Mouse (Mus musculus): ENCODE results near the gene Hoxa3.

Hoxa3 gene

GRCm38 (mm10) chr6:52153270-52153669 lies 59.9 kb downstream of the Hoxa3 start:
- DNase-seq (ENCODE audit: low spot score), result no peak

- no peak for DNase-seq (ENCODE audit: low spot score)
These were observed 60.6 kb downstream of the Hoxa3 start for GRCm38 (mm10) chr6:52152226-52153193.

- no peak for DNase-seq (ENCODE audit: low spot score)
These were observed 61.6 kb downstream of the Hoxa3 start for GRCm38 (mm10) chr6:52151571-52151970.

GRCm38 (mm10) chr6:52150401-52150966 lies 62.7 kb downstream of the Hoxa3 start:
- no peak for DNase-seq (ENCODE audit: low spot score)

GRCm38 (mm10) chr6:52139115-52139514 lies 74.0 kb downstream of the Hoxa3 start:
- no peak for DNase-seq (ENCODE audit: low spot score)

GRCm38 (mm10) chr6:52138576-52138975 lies 74.6 kb downstream of the Hoxa3 start:
- DNase-seq (ENCODE audit: low spot score), result no peak

- no peak for DNase-seq (ENCODE audit: low spot score)
These were observed 75.1 kb downstream of the Hoxa3 start for GRCm38 (mm10) chr6:52137841-52138535.

GRCm38 (mm10) chr6:52123673-52124072 lies 89.5 kb downstream of the Hoxa3 start:
- no peak for DNase-seq (ENCODE audit: low spot score)

- no peak for DNase-seq (ENCODE audit: low spot score)
These were observed 92.0 kb downstream of the Hoxa3 start for GRCm38 (mm10) chr6:52121173-52121572.
